Mouse (Mus musculus): Measurements from ENCODE around the gene Dnmt3a.

GRCm38 (mm10) chr12:3823408-3823807 lies 17.6 kb downstream of the Dnmt3a start:
- no peak for TF ChIP-seq CTCF (IDR thresholded peaks at IDR 0.05; ENCODE audit: low read depth)
- TF ChIP-seq EP300 (IDR thresholded peaks at IDR 0.05; ENCODE audit: low read depth) = no peak
